Mouse (Mus musculus) hindbrain, embryonic 15.5 days (tissue): ENCODE data around the gene Theg. TPM values are rescaled to one million over a fixed set of nuclear protein-coding genes. Genes with fewer than 3 reads are reported as not detected.
A peak's percentile ranks its signal among the peaks of the same experiment; 100 is the strongest.

Experiments
- ATAC-seq: fragments of 200-750 bp; cut with Nextera tagmentation; 2 replicates; pipeline ENCODE4 v1.8.0; 2017; ENCODE audit warnings: low read depth, moderate number of reproducible peaks, moderate TSS enrichment; ENCODE audit not compliant: low FRiP score
- H3K27ac ChIP-seq: fragments of 300-500 bp; sonication (generic); replicated peaks from 2 replicates; pipeline ENCODE4 v1.5.1; 2015; ENCODE audit warnings: mild to moderate bottlenecking, inconsistent platforms
- H3K27me3 ChIP-seq: fragments of 300-500 bp; sonication (generic); 2 replicates; pipeline ENCODE4 v1.6.1; 2015; ENCODE audit warnings: control low read depth, inconsistent platforms
- H3K36me3 ChIP-seq: fragments of 300-500 bp; sonication (generic); 2 replicates; pipeline ENCODE4 v1.6.1; 2015; ENCODE audit warnings: control low read depth, inconsistent platforms
- H3K4me1 ChIP-seq: fragments of 300-500 bp; sonication (generic); replicated peaks from 2 replicates; pipeline ENCODE4 v1.6.1; 2015; ENCODE audit warnings: control low read depth, inconsistent platforms
- H3K4me2 ChIP-seq: fragments of 300-500 bp; sonication (generic); 2 replicates; pipeline ENCODE4 v1.6.1; 2015; ENCODE audit warnings: moderate library complexity, mild to moderate bottlenecking, inconsistent platforms
- H3K4me3 ChIP-seq: fragments of 300-500 bp; sonication (generic); 2 replicates; pipeline ENCODE4 v1.5.1; 2015; ENCODE audit warnings: mild to moderate bottlenecking, inconsistent platforms
- H3K9ac ChIP-seq: fragments of 300-500 bp; sonication (generic); 2 replicates; pipeline ENCODE4 v1.6.1; 2015; ENCODE audit warnings: inconsistent platforms
- H3K9me3 ChIP-seq: fragments of 300-500 bp; sonication (generic); 2 replicates; pipeline ENCODE4 v1.6.1; 2016; ENCODE audit warnings: control low read depth, inconsistent platforms
- WGBS: fragments of 180-500 bp; shearing (Covaris S2); methylation state at CpG from one replicate; pipeline ENCODE4 v1.1.7; 2015; 5-methylcytosine and 5-hydroxymethylcytosine counted together
- polyA plus RNA-seq: library from polyadenylated mRNA; unstranded; fragments of >200 nt; fragmentation: Nextera tagmentation; extraction: Ambion mirVana; gene quantifications from 2 replicates; pipeline ENCODE4 v1.2.1, GENCODE M21; 2015

The Theg gene
- polyA plus RNA-seq, 1 experiment from 2014 or later, result not detected

- H3K4me2 ChIP-seq, result peak overlapping the region; percentile 87
- ATAC-seq, result no peak
- H3K27me3 ChIP-seq, result no peaks in the 10 kb centered on the region
- H3K9ac ChIP-seq, result peak overlapping the region; percentile 78; the same call in 1 of the 2 replicates
- H3K36me3 ChIP-seq, result peaks cover 11% of the 10 kb centered on the region
- no peak overlapping the region for H3K27ac ChIP-seq
- 33% methylated on average over 10 of the region's 10 CpGs for WGBS
- peak overlapping the region; percentile 90 for H3K4me3 ChIP-seq
- H3K4me1 ChIP-seq, result peaks cover 24% of the 10 kb centered on the region
- H3K9me3 ChIP-seq, result no peaks in the 10 kb centered on the region
Observed at GRCm38 (mm10) chr10:79553691-79554090, 33.4 kb downstream of the Theg start.

GRCm38 (mm10) chr10:79553176-79553575 is 34.0 kb downstream of the Theg start:
- Histone ChIP-seq H3K9ac (no peak overlapping the region), H3K27ac (no peak overlapping the region), H3K4me3 (no peak overlapping the region), H3K9me3 (no peaks in the 10 kb centered on the region), H3K4me2 (peak overlapping the region; percentile 87), H3K4me1 (peaks cover 24% of the 10 kb centered on the region), H3K27me3 (no peaks in the 10 kb centered on the region), H3K36me3 (peaks cover 16% of the 10 kb centered on the region)
- 88% methylated on average over 6 of the region's 6 CpGs for WGBS
- no peak for ATAC-seq

GRCm38 (mm10) chr10:79552531-79552930 is 34.6 kb downstream of the Theg start:
- Histone ChIP-seq H3K4me3 (no peak overlapping the region), H3K27me3 (no peaks in the 10 kb centered on the region), H3K9me3 (no peaks in the 10 kb centered on the region), H3K27ac (no peak overlapping the region), H3K9ac (no peak overlapping the region), H3K4me2 (no peak overlapping the region), H3K36me3 (peaks cover 22% of the 10 kb centered on the region), H3K4me1 (peaks cover 24% of the 10 kb centered on the region)
- ATAC-seq, result no peak
- 93% methylated on average over 8 of the region's 8 CpGs for WGBS

GRCm38 (mm10) chr10:79550366-79550765 is 36.8 kb downstream of the Theg start:
- H3K9ac ChIP-seq, result no peak overlapping the region
- peaks cover 20% of the 10 kb centered on the region for H3K4me1 ChIP-seq
- H3K4me3 ChIP-seq, result no peak overlapping the region
- H3K36me3 ChIP-seq, result peaks cover 42% of the 10 kb centered on the region
- 85% methylated on average over 9 of the region's 9 CpGs for WGBS
- H3K4me2 ChIP-seq, result no peak overlapping the region
- no peaks in the 10 kb centered on the region for H3K27me3 ChIP-seq
- no peak overlapping the region for H3K27ac ChIP-seq
- H3K9me3 ChIP-seq, result no peaks in the 10 kb centered on the region
- ATAC-seq, result no peak

GRCm38 (mm10) chr10:79548971-79549723 is 38.0 kb downstream of the Theg start:
- ATAC-seq, result no peak
- 96% methylated on average over 18 of the region's 18 CpGs for WGBS
- peaks cover 55% of the 10 kb centered on the region for H3K36me3 ChIP-seq

GRCm38 (mm10) chr10:79548546-79548945 is 38.6 kb downstream of the Theg start:
- no peaks in the 10 kb centered on the region for H3K27me3 ChIP-seq
- H3K9me3 ChIP-seq, result no peaks in the 10 kb centered on the region
- WGBS, result 92% methylated on average over 5 of the region's 5 CpGs
- peaks cover 11% of the 10 kb centered on the region for H3K4me1 ChIP-seq
- H3K4me3 ChIP-seq, result no peak overlapping the region
- no peak for ATAC-seq
- no peak overlapping the region for H3K9ac ChIP-seq
- H3K4me2 ChIP-seq, result no peak overlapping the region
- no peak overlapping the region for H3K27ac ChIP-seq
- H3K36me3 ChIP-seq, result peaks cover 60% of the 10 kb centered on the region

More at GRCm38 (mm10) chr10:79548971-79549723, 38.0 kb downstream of the Theg start:
- H3K4me2 ChIP-seq, result no peak overlapping the region
- peaks cover 17% of the 10 kb centered on the region for H3K4me1 ChIP-seq
- H3K4me3 ChIP-seq, result no peak overlapping the region
- H3K9ac ChIP-seq, result no peak overlapping the region
- H3K9me3 ChIP-seq, result no peaks in the 10 kb centered on the region
- no peaks in the 10 kb centered on the region for H3K27me3 ChIP-seq
- H3K27ac ChIP-seq, result no peak overlapping the region

- no peak overlapping the region for H3K9ac ChIP-seq
- WGBS, result 86% methylated on average over 5 of the region's 5 CpGs
- no peak overlapping the region for H3K4me2 ChIP-seq
- H3K27me3 ChIP-seq, result no peaks in the 10 kb centered on the region
- H3K4me1 ChIP-seq, result no peaks in the 10 kb centered on the region
- no peaks in the 10 kb centered on the region for H3K9me3 ChIP-seq
- no peak overlapping the region for H3K4me3 ChIP-seq
- ATAC-seq, result no peak
- no peak overlapping the region for H3K27ac ChIP-seq
- peaks cover 70% of the 10 kb centered on the region for H3K36me3 ChIP-seq
Observed at GRCm38 (mm10) chr10:79547148-79547675, 39.9 kb downstream of the Theg start.

- WGBS, result 93% methylated on average over 11 of the region's 11 CpGs
- no peak for ATAC-seq
- no peak overlapping the region for H3K27ac ChIP-seq
Observed at GRCm38 (mm10) chr10:79546483-79546882, 40.6 kb downstream of the Theg start.

GRCm38 (mm10) chr10:79545891-79546290 is 41.2 kb downstream of the Theg start:
- H3K4me3 ChIP-seq, result no peak overlapping the region
- no peaks in the 10 kb centered on the region for H3K27me3 ChIP-seq
- no peaks in the 10 kb centered on the region for H3K4me1 ChIP-seq
- no peak for ATAC-seq
- no peaks in the 10 kb centered on the region for H3K9me3 ChIP-seq
- no peak overlapping the region for H3K4me2 ChIP-seq
- WGBS, result 88% methylated on average over 12 of the region's 12 CpGs
- H3K9ac ChIP-seq, result no peak overlapping the region
- H3K27ac ChIP-seq, result no peak overlapping the region
- peaks cover 79% of the 10 kb centered on the region for H3K36me3 ChIP-seq

More at GRCm38 (mm10) chr10:79546483-79546882, 40.6 kb downstream of the Theg start:
- H3K36me3 ChIP-seq, result peaks cover 74% of the 10 kb centered on the region
- no peak overlapping the region for H3K4me2 ChIP-seq
- H3K4me3 ChIP-seq, result no peak overlapping the region
- no peaks in the 10 kb centered on the region for H3K9me3 ChIP-seq
- H3K9ac ChIP-seq, result no peak overlapping the region
- no peaks in the 10 kb centered on the region for H3K27me3 ChIP-seq
- no peaks in the 10 kb centered on the region for H3K4me1 ChIP-seq

GRCm38 (mm10) chr10:79544631-79545030 is 42.5 kb downstream of the Theg start:
- Histone ChIP-seq H3K27me3 (no peaks in the 10 kb centered on the region), H3K4me2 (no peak overlapping the region), H3K9ac (no peak overlapping the region), H3K27ac (no peak overlapping the region), H3K4me1 (no peaks in the 10 kb centered on the region), H3K9me3 (no peaks in the 10 kb centered on the region), H3K36me3 (peaks cover 90% of the 10 kb centered on the region), H3K4me3 (no peak overlapping the region)
- WGBS, result 96% methylated on average over 5 of the region's 5 CpGs
- no peak for ATAC-seq

GRCm38 (mm10) chr10:79543884-79544597 is 43.1 kb downstream of the Theg start:
- H3K4me1 ChIP-seq, result no peaks in the 10 kb centered on the region
- no peaks in the 10 kb centered on the region for H3K27me3 ChIP-seq
- no peak overlapping the region for H3K27ac ChIP-seq
- peaks cover 88% of the 10 kb centered on the region for H3K36me3 ChIP-seq
- H3K9ac ChIP-seq, result no peak overlapping the region
- 89% methylated on average over 9 of the region's 9 CpGs for WGBS
- no peak overlapping the region for H3K4me3 ChIP-seq
- no peak overlapping the region for H3K4me2 ChIP-seq
- no peaks in the 10 kb centered on the region for H3K9me3 ChIP-seq
- ATAC-seq, result no peak

- Histone ChIP-seq H3K9ac (no peak overlapping the region), H3K36me3 (peaks cover 77% of the 10 kb centered on the region), H3K4me2 (no peak overlapping the region), H3K4me1 (no peaks in the 10 kb centered on the region), H3K9me3 (no peaks in the 10 kb centered on the region), H3K27me3 (no peaks in the 10 kb centered on the region), H3K4me3 (no peak overlapping the region), H3K27ac (no peak overlapping the region)
- 95% methylated on average over 11 of the region's 11 CpGs for WGBS
- ATAC-seq, result no peak
Observed at GRCm38 (mm10) chr10:79542171-79542570, 45.0 kb downstream of the Theg start.
